Mouse (Mus musculus): ENCODE data around the gene Disc1. TPM values are rescaled to one million over a fixed set of nuclear protein-coding genes. Genes with fewer than 3 reads are reported as not detected.

Gene Disc1
- total and polyA plus RNA-seq, 3 experiments: 1.1 to 2.3 (median 2.2) TPM

- intact Hi-C loops (cut with DNase I): no loop called here
- no peak overlapping the region for H3K27ac ChIP-seq
These were observed 151.6 kb downstream of the Disc1 start for GRCm38 (mm10) chr8:125205556-125205955.

GRCm38 (mm10) chr8:125206391-125206790, 152.4 kb downstream of the Disc1 start:
- Histone ChIP-seq H3K27ac (no peak overlapping the region), H3K79me2 (replicated peaks; ENCODE audit: control insufficient read depth, insufficient read depth, low read length) (no peaks in the 10 kb centered on the region), H3K4me1 (ENCODE audit: control insufficient read depth, insufficient read depth, low read length) (peaks cover 6% of the 10 kb centered on the region; the same call in 1 of the 2 replicates), H3K9ac (ENCODE audit: low read depth, low read length) (no peak overlapping the region), H3K36me3 (ENCODE audit: control insufficient read depth, insufficient read depth, low read length) (no peaks in the 10 kb centered on the region), H3K27me3 (ENCODE audit: control insufficient read depth, insufficient read depth, low read length) (no peaks in the 10 kb centered on the region), H3K4me3 (no peak overlapping the region)
- WGBS: 96% methylated on average over 8 of the region's 8 CpGs
- no peak for TF ChIP-seq EP300 (IDR thresholded peaks at IDR 0.05; ENCODE audit: insufficient read depth, low read depth, low read length)
- no peak for TF ChIP-seq CTCF (IDR thresholded peaks at IDR 0.05)
- TF ChIP-seq POLR2A (IDR thresholded peaks at IDR 0.05; ENCODE audit: insufficient read depth, low read depth, low read length): no peak
- intact Hi-C loops (cut with DNase I): no loop called here
- DNase-seq: no peak

More at GRCm38 (mm10) chr8:125205556-125205955, 151.6 kb downstream of the Disc1 start:
- Histone ChIP-seq H3K9ac (ENCODE audit: low read depth, low read length) (no peak overlapping the region), H3K79me2 (replicated peaks; ENCODE audit: control insufficient read depth, insufficient read depth, low read length) (no peaks in the 10 kb centered on the region), H3K36me3 (ENCODE audit: control insufficient read depth, insufficient read depth, low read length) (no peaks in the 10 kb centered on the region), H3K27me3 (ENCODE audit: control insufficient read depth, insufficient read depth, low read length) (no peaks in the 10 kb centered on the region), H3K4me1 (ENCODE audit: control insufficient read depth, insufficient read depth, low read length) (peaks cover 6% of the 10 kb centered on the region; the same call in 1 of the 2 replicates), H3K4me3 (no peak overlapping the region)
- no peak for DNase-seq
- WGBS: 93% methylated on average over 4 of the region's 4 CpGs
- no peak for TF ChIP-seq CTCF (IDR thresholded peaks at IDR 0.05)
- no peak for TF ChIP-seq EP300 (IDR thresholded peaks at IDR 0.05; ENCODE audit: insufficient read depth, low read depth, low read length)
- TF ChIP-seq POLR2A (IDR thresholded peaks at IDR 0.05; ENCODE audit: insufficient read depth, low read depth, low read length): no peak

- Histone ChIP-seq H3K27me3 (ENCODE audit: control insufficient read depth, insufficient read depth, low read length) (no peaks in the 10 kb centered on the region), H3K9ac (ENCODE audit: low read depth, low read length) (no peak overlapping the region), H3K79me2 (replicated peaks; ENCODE audit: control insufficient read depth, insufficient read depth, low read length) (no peaks in the 10 kb centered on the region), H3K4me3 (no peak overlapping the region), H3K4me1 (ENCODE audit: control insufficient read depth, insufficient read depth, low read length) (peaks cover 3% of the 10 kb centered on the region; the same call in 1 of the 2 replicates), H3K36me3 (ENCODE audit: control insufficient read depth, insufficient read depth, low read length) (no peaks in the 10 kb centered on the region), H3K27ac (no peak overlapping the region)
- TF ChIP-seq POLR2A (IDR thresholded peaks at IDR 0.05; ENCODE audit: insufficient read depth, low read depth, low read length) (no peak), CTCF (IDR thresholded peaks at IDR 0.05) (no peak), EP300 (IDR thresholded peaks at IDR 0.05; ENCODE audit: insufficient read depth, low read depth, low read length) (no peak)
- no peak for DNase-seq
- WGBS: 79% methylated on average over 3 of the region's 3 CpGs
- intact Hi-C loops (cut with DNase I): no loop called here
These were observed 153.0 kb downstream of the Disc1 start for GRCm38 (mm10) chr8:125206962-125207361.

GRCm38 (mm10) chr8:125212619-125213167, 158.7 kb downstream of the Disc1 start:
- DNase-seq: peak in 1 of 2 experiments; percentile 40

GRCm38 (mm10) chr8:125217902-125218581, 164.0 kb downstream of the Disc1 start:
- intact Hi-C loops (cut with DNase I): no loop called here
- H3K4me3 ChIP-seq: no peak overlapping the region; the same call in 1 of the 2 replicates
- no peaks in the 10 kb centered on the region; the same call in 1 of the 2 replicates for H3K36me3 ChIP-seq (ENCODE audit: control insufficient read depth, insufficient read depth, low read length)
- H3K79me2 ChIP-seq (replicated peaks; ENCODE audit: control insufficient read depth, insufficient read depth, low read length): no peaks in the 10 kb centered on the region
- no peak for DNase-seq
- H3K27ac ChIP-seq: no peak overlapping the region; the same call in 1 of the 2 replicates
- peaks cover 10% of the 10 kb centered on the region for H3K4me1 ChIP-seq (ENCODE audit: control insufficient read depth, insufficient read depth, low read length)
- 43% methylated on average over 12 of the region's 12 CpGs for WGBS
- TF ChIP-seq CTCF (IDR thresholded peaks at IDR 0.05) (no peak), EP300 (IDR thresholded peaks at IDR 0.05; ENCODE audit: insufficient read depth, low read depth, low read length) (no peak)
- no peaks in the 10 kb centered on the region for H3K27me3 ChIP-seq (ENCODE audit: control insufficient read depth, insufficient read depth, low read length)
- no peak overlapping the region for H3K9ac ChIP-seq (ENCODE audit: low read depth, low read length)

More at GRCm38 (mm10) chr8:125212619-125213167, 158.7 kb downstream of the Disc1 start:
- Histone ChIP-seq H3K27ac (peak overlapping the region; percentile 24; the same call in 1 of the 2 replicates), H3K36me3 (ENCODE audit: control insufficient read depth, insufficient read depth, low read length) (no peaks in the 10 kb centered on the region; the same call in 1 of the 2 replicates), H3K79me2 (replicated peaks; ENCODE audit: control insufficient read depth, insufficient read depth, low read length) (no peaks in the 10 kb centered on the region), H3K27me3 (ENCODE audit: control insufficient read depth, insufficient read depth, low read length) (no peaks in the 10 kb centered on the region), H3K4me1 (ENCODE audit: control insufficient read depth, insufficient read depth, low read length) (peaks cover 13% of the 10 kb centered on the region), H3K4me3 (no peak overlapping the region), H3K9ac (ENCODE audit: low read depth, low read length) (no peak overlapping the region)
- intact Hi-C loops (cut with DNase I): no loop called here
- 31% methylated on average over 13 of the region's 13 CpGs for WGBS
- TF ChIP-seq EP300 (IDR thresholded peaks at IDR 0.05; ENCODE audit: insufficient read depth, low read depth, low read length): peak; percentile 33; the same call in 1 of the 2 replicates
- no peak for TF ChIP-seq POLR2A (IDR thresholded peaks at IDR 0.05; ENCODE audit: insufficient read depth, low read depth, low read length)

GRCm38 (mm10) chr8:125218669-125219068, 164.7 kb downstream of the Disc1 start:
- H3K4me3 ChIP-seq: no peak overlapping the region; the same call in 1 of the 2 replicates
- H3K36me3 ChIP-seq (ENCODE audit: control insufficient read depth, insufficient read depth, low read length): no peaks in the 10 kb centered on the region; the same call in 1 of the 2 replicates
- H3K4me1 ChIP-seq (ENCODE audit: control insufficient read depth, insufficient read depth, low read length): peaks cover 9% of the 10 kb centered on the region
- H3K27me3 ChIP-seq (ENCODE audit: control insufficient read depth, insufficient read depth, low read length): no peaks in the 10 kb centered on the region
- no peak overlapping the region for H3K9ac ChIP-seq (ENCODE audit: low read depth, low read length)
- peak overlapping the region; percentile 8; the same call in 1 of the 2 replicates for H3K27ac ChIP-seq
- DNase-seq: peak in 1 of 2 experiments; percentile 22
- H3K79me2 ChIP-seq (replicated peaks; ENCODE audit: control insufficient read depth, insufficient read depth, low read length): no peaks in the 10 kb centered on the region
- WGBS: 46% methylated on average over 4 of the region's 4 CpGs
- intact Hi-C loops (cut with DNase I): no loop called here
- TF ChIP-seq POLR2A (IDR thresholded peaks at IDR 0.05; ENCODE audit: insufficient read depth, low read depth, low read length) (no peak), CTCF (IDR thresholded peaks at IDR 0.05) (no peak), EP300 (IDR thresholded peaks at IDR 0.05; ENCODE audit: insufficient read depth, low read depth, low read length) (no peak)

All from heart, adult 2 months (tissue).